Mouse (Mus musculus) left cerebral cortex, adult 6 months (tissue): Measurements from ENCODE around the gene Trpc4ap. TPM values are rescaled to one million over a fixed set of nuclear protein-coding genes. Genes with fewer than 3 reads are reported as not detected.

Source experiments
- long read RNA-seq, 2 experiments: library from polyadenylated mRNA; unstranded; transcript quantifications; one replicate each; pipeline ENCODE4 v2.0.0; 2019 to 2020
- polyA plus RNA-seq: library from polyadenylated mRNA; unstranded; fragments of <200 nt; fragmentation: Nextera tagmentation; gene quantifications from 2 replicates; pipeline ENCODE4 v1.2.3, GENCODE M21; 2021

Gene Trpc4ap
- polyA plus RNA-seq: 34.4 and 134 TPM in 2 replicates
- long read RNA-seq, experiment 1, transcript Trpc4ap-202 (19 exons, 3,091 nt): minor isoform, 8 of 256 reads
- long read RNA-seq, experiment 1, transcript Trpc4ap-201 (19 exons, 3,204 nt): major isoform, 171 of 256 reads
- long read RNA-seq, experiment 1, partial matches to known transcripts: 63 of 256 reads
- long read RNA-seq, experiment 1, other reads (novel, unspliced or antisense): 14 of 256 reads
- long read RNA-seq, experiment 2, transcript Trpc4ap-201 (19 exons, 3,204 nt): major isoform, 21 of 68 reads
- long read RNA-seq, experiment 2, partial matches to known transcripts: 38 of 68 reads
- long read RNA-seq, experiment 2, other reads (novel, unspliced or antisense): 8 of 68 reads

GRCm38 (mm10) chr2:155691723-155692493 lies at the start of gene Trpc4ap:
TSS of gene Trpc4ap (minus strand) at chr2:155692384.

GRCm38 (mm10) chr2:155735766-155736165 lies 43.6 kb upstream of the Trpc4ap start, which contains the start of gene Gm17581:
TSS of gene Gm17581 (minus strand) at chr2:155735866.

DNA sequence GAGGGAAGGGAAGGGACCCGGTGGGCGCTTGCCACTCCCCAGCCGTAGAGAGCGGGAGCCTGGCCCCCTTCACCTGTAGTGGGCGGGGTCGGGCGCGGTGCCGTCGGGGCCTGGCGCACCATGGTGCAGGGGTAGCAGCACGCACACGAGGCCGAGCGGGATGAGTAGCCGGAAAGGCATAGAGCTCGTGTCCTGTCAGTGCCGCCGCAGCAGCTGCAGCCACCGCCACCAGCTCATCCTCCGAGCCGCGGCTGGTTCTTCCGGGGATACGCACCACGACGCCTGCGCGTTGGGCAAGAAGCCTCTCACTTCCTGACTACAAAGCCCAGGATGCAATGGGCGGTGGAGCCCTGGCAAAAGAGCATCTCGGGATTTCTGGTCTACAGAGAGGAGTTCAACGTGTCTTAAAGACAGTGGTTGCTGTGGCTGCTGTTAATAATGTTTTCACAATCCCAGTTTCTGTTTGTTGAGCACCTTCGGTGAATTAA lies 37.0 kb upstream of the Trpc4ap start, which contains the start of gene Edem2:
Gene Edem2, minus strand, starts transcription at position 318 of the 488 bp plus-strand sequence.

GRCm38 (mm10) chr2:155610978-155611377 lies 81.2 kb downstream of the Trpc4ap start, which contains the start of gene Myh7b:
TSS of gene Myh7b (plus strand) at chr2:155611212.

DNA sequence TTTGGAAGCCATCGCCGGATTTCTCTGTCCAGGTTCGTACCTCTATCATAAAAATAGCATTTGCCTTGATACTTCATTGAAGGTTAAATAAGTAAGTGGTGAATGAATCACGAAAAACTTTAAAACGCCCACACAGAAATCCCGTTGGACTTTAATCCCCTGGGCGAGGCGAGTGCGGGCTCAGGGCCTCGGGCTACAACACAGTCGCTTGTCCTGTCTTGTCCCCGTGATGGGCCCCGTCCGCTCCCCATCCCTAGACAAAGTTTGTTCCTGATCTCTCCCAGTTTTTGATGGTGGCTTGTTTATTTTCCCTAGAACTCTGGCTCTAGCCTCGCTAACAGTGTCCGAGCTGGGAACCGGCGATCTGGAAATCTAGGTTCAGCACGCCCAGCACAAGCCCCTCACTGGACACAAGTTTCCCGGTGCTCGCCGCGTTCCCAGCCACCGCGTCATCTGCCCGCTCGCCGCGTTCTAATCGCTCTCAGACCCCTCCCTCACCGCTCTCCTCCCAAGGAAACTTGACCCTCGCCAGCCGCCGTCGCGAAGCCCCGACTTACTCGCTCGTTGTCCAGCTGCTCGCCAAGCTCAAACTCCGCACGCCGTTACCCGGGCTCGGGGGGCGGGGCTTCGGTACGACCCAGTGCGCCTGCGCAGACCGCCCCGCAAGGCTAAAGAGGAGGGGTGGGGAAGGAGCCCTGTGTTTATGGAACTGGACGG lies 99.9 kb downstream of the Trpc4ap start, which contains the start of gene Gss:
Gene Gss, minus strand, starts transcription at position 674 of the 717 bp plus-strand sequence.

Other genes with a start within 250 kb of the Trpc4ap start
- gene Ncoa6, start 218.5 kb downstream of the Trpc4ap start, polyA plus RNA-seq: 6.6 and 9.1 TPM in 2 replicates
- gene Acss2, start 174.4 kb downstream of the Trpc4ap start, polyA plus RNA-seq: 31.3 and 38.5 TPM in 2 replicates
- gene Ggt7, start 174.1 kb downstream of the Trpc4ap start, polyA plus RNA-seq: 88.0 and 100 TPM in 2 replicates
- gene Gss, start 99.6 kb downstream of the Trpc4ap start, polyA plus RNA-seq: 13.1 and 14.4 TPM in 2 replicates
- gene Myh7b, start 81.2 kb downstream of the Trpc4ap start, polyA plus RNA-seq: 2.5 and 2.8 TPM in 2 replicates
- gene Edem2, start 37.1 kb upstream of the Trpc4ap start, polyA plus RNA-seq: 17.8 and 18.2 TPM in 2 replicates
- gene Gm17581, start 43.5 kb upstream of the Trpc4ap start, polyA plus RNA-seq: not detected in 2 replicates
- 0.58 and 0.70 TPM in 2 replicates for gene Procr, start 58.7 kb upstream of the Trpc4ap start, polyA plus RNA-seq
- 2.1 and 2.4 TPM in 2 replicates for gene Mmp24, start 83.0 kb upstream of the Trpc4ap start, polyA plus RNA-seq
- gene BC029722, start 127.0 kb upstream of the Trpc4ap start, polyA plus RNA-seq: 74.3 and 108 TPM in 2 replicates
- gene Eif6, start 134.5 kb upstream of the Trpc4ap start, polyA plus RNA-seq: 88.0 and 121 TPM in 2 replicates
- 0.05 and 0.06 TPM in 2 replicates for gene Fam83c, start 142.5 kb upstream of the Trpc4ap start, polyA plus RNA-seq
- 53.9 and 71.2 TPM in 2 replicates for gene Uqcc1, start 237.9 kb upstream of the Trpc4ap start, polyA plus RNA-seq
- not detected in 2 replicates for gene Gm15557, start 248.3 kb upstream of the Trpc4ap start, polyA plus RNA-seq